Mouse (Mus musculus) midbrain, postnatal 0 days (tissue): Measurements from ENCODE around the gene Slc22a2. TPM values are rescaled to one million over a fixed set of nuclear protein-coding genes. Genes with fewer than 3 reads are reported as not detected.
"Not testable (repeated sequence)": the region's sequence is repeated elsewhere in the genome, so short reads cannot be mapped to it uniquely, and the experiment has no call there.

Experiments
- ATAC-seq: fragments of 200-750 bp; cut with Nextera tagmentation; 2 replicates; pipeline ENCODE4 v1.8.0; 2017; ENCODE audit warnings: moderate number of reproducible peaks, mild to moderate bottlenecking, moderate TSS enrichment, moderate library complexity; ENCODE audit not compliant: low FRiP score
- DNase-seq: peaks from one replicate; pipeline ENCODE4 v3.0.0-alpha.2; 2015; ENCODE audit warnings: low spot score
- H3K27ac ChIP-seq: fragments of 300-500 bp; sonication (generic); 2 replicates; pipeline ENCODE4 v1.5.1; 2014; ENCODE audit warnings: low read depth, mild to moderate bottlenecking, low read length, mixed read lengths
- H3K27me3 ChIP-seq: fragments of 300-500 bp; sonication (generic); 2 replicates; pipeline ENCODE4 v1.6.1; 2014; ENCODE audit warnings: low read length, control low read depth, mixed read lengths; ENCODE audit not compliant: insufficient read depth
- H3K36me3 ChIP-seq: fragments of 300-500 bp; sonication (generic); 2 replicates; pipeline ENCODE4 v1.6.1; 2014; ENCODE audit warnings: low read length, control low read depth, mixed read lengths; ENCODE audit not compliant: insufficient read depth
- H3K4me1 ChIP-seq: fragments of 300-500 bp; sonication (generic); 2 replicates; pipeline ENCODE4 v1.6.1; 2014; ENCODE audit warnings: mild to moderate bottlenecking, control low read depth, antibody characterized with exemption, low read length, mixed read lengths; ENCODE audit not compliant: insufficient read depth
- H3K4me2 ChIP-seq: fragments of 300-500 bp; sonication (generic); 2 replicates; pipeline ENCODE4 v1.6.1; 2014; ENCODE audit warnings: low read depth, mild to moderate bottlenecking, low read length, mixed read lengths; ENCODE audit not compliant: poor library complexity, severe bottlenecking
- H3K4me3 ChIP-seq: fragments of 300-500 bp; sonication (generic); 2 replicates; pipeline ENCODE4 v1.5.1; 2014; ENCODE audit warnings: low read depth, mild to moderate bottlenecking, low read length, moderate library complexity
- H3K9ac ChIP-seq: fragments of 300-500 bp; sonication (generic); replicated peaks from 2 replicates; pipeline ENCODE4 v1.6.1; 2014; ENCODE audit warnings: mild to moderate bottlenecking, low read length, moderate library complexity, mixed read lengths; ENCODE audit not compliant: poor library complexity, severe bottlenecking
- H3K9me3 ChIP-seq: fragments of 300-500 bp; sonication (generic); 2 replicates; pipeline ENCODE4 v1.6.1; 2016; ENCODE audit warnings: low read length, control low read depth
- CTCF ChIP-seq: IDR thresholded peaks from 2 replicates; pipeline ENCODE4 v1.5.1; 2016; ENCODE audit warnings: antibody characterized with exemption, mild to moderate bottlenecking
- WGBS: fragments of 180-500 bp; shearing (Covaris S2); extraction: QIAGEN DNeasy Blood & Tissue Kit; methylation state at CpG from one replicate; pipeline ENCODE4 v1.1.7; 2014; 5-methylcytosine and 5-hydroxymethylcytosine counted together
- polyA plus RNA-seq: library from polyadenylated mRNA; unstranded; fragments of >200 nt; fragmentation: Nextera tagmentation; extraction: Ambion mirVana; gene quantifications from 2 replicates; pipeline ENCODE4 v1.2.1, GENCODE M21; 2015
- total RNA-seq: library from RNA; depleted of rRNA; stranded (reverse); fragments of >200 nt; gene quantifications from 2 replicates; pipeline ENCODE4 v1.2.3, GENCODE M21; 2014; rRNA removed

Gene Slc22a2
- total and polyA plus RNA-seq, 2 experiments from 2014 or later = 0.44 to 0.83 TPM

DNA sequence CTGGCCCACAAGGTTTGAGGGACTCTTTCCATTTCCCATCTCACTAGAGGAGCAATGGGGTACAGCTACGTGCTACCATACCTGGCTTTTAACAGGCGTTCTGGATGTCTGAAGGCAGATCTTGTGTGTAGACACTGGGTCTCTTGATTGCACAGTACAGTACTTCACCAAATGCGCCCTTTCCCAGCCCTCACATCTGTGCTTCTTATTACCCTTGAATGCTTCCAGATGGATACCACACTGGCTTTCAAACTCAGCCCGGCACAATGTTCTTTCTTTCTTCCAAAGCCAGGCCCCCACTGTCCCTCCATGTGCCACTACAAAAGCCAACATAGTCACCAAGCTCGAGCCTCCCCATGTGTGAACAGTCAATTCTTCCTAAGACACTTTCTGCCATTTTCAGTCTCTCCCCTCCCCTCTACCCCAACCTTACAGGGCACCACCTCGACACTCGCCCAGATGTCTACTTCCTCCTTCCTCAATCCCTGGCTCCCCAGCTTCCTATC, 88.4 kb downstream of the Slc22a2 start:
- Histone ChIP-seq H3K4me1 (no peaks in the 10 kb centered on the region), H3K27me3 (no peaks in the 10 kb centered on the region), H3K4me3 (no peak overlapping the region), H3K9me3 (no peaks in the 10 kb centered on the region), H3K9ac (no peak overlapping the region), H3K36me3 (no peaks in the 10 kb centered on the region), H3K4me2 (no peak overlapping the region), H3K27ac (no peak overlapping the region)
- no peak for DNase-seq
- TF ChIP-seq CTCF = no peak
- no peak for ATAC-seq
- WGBS = 81% methylated on average over 7 of the region's 7 CpGs

- TF ChIP-seq CTCF = no peak
- DNase-seq = no peak
- Histone ChIP-seq H3K4me1 (no peaks in the 10 kb centered on the region), H3K4me2 (no peak overlapping the region), H3K9ac (no peak overlapping the region), H3K4me3 (no peak overlapping the region), H3K9me3 (no peaks in the 10 kb centered on the region), H3K36me3 (no peaks in the 10 kb centered on the region), H3K27me3 (no peaks in the 10 kb centered on the region), H3K27ac (no peak overlapping the region)
- 58% methylated on average over 3 of the region's 3 CpGs for WGBS
- ATAC-seq = no peak
Observed at GRCm38 (mm10) chr17:12673871-12674270, 89.9 kb downstream of the Slc22a2 start.

DNA sequence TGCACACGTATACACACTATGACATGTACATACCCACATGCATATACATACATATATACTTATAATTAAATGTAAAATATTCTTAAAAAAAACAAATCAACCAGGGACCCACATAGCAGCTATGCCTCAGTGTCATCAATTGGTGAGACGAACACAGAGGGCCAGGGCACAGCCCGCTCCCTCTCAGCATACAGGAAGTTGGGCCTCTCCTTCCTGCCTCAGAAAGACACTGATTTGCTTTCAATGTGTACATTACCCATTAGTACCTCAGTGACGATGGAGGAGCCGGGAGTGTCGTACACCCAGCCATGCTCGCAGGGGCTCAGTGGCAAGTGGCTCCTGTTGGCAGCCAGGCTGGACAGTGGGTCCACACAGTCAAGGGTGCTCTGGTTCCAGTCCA, 91.0 kb downstream of the Slc22a2 start:
- ATAC-seq, H3K27me3 ChIP-seq, H3K9me3 ChIP-seq, H3K4me1 ChIP-seq, H3K36me3 ChIP-seq, H3K4me2 ChIP-seq, DNase-seq, H3K4me3 ChIP-seq, H3K27ac ChIP-seq, H3K9ac ChIP-seq: not testable (repeated sequence)
- whole genome bisulfite sequencing = 89% methylated on average over 7 of the region's 7 CpGs

GRCm38 (mm10) chr17:12675646-12676045, 91.7 kb downstream of the Slc22a2 start, which contains the start of gene Slc22a1:
Slc22a1 (minus strand) TSS chr17:12675829.
- Histone ChIP-seq H3K4me2 (no peak within 1 kb of the TSS), H3K36me3 (no peaks in the 10 kb centered on the region), H3K27me3 (no peaks in the 10 kb centered on the region), H3K9ac (no peak within 1 kb of the TSS), H3K27ac (no peak within 1 kb of the TSS), H3K4me1 (no peaks in the 10 kb centered on the region), H3K4me3 (no peak within 1 kb of the TSS), H3K9me3 (no peaks in the 10 kb centered on the region)
- 88% methylated on average over 7 of the region's 7 CpGs for WGBS
- DNase-seq (no peak), ATAC-seq (no peak)
- no peak for TF ChIP-seq CTCF

- no peak overlapping the region for H3K4me2 ChIP-seq
- H3K36me3 ChIP-seq = no peaks in the 10 kb centered on the region
- H3K27ac ChIP-seq = no peak overlapping the region
- no peaks in the 10 kb centered on the region for H3K27me3 ChIP-seq
- H3K9me3 ChIP-seq = no peaks in the 10 kb centered on the region
- no peak for ATAC-seq
- no peak overlapping the region for H3K4me3 ChIP-seq
- no peak for DNase-seq
- TF ChIP-seq CTCF = no peak
- no peak overlapping the region for H3K9ac ChIP-seq
- no peaks in the 10 kb centered on the region for H3K4me1 ChIP-seq
Observed at GRCm38 (mm10) chr17:12677139-12677538, 93.2 kb downstream of the Slc22a2 start.

Other genes starting within 250 kb of the Slc22a2 start
- gene Plg, start 205.5 kb upstream of the Slc22a2 start, total RNA-seq = not detected in 2 replicates
- not detected in 2 replicates for gene Plg, start 205.5 kb upstream of the Slc22a2 start, polyA plus RNA-seq
- gene Slc22a3, start 76.4 kb upstream of the Slc22a2 start, total RNA-seq = 2.4 and 4.6 TPM in 2 replicates
- gene Slc22a3, start 76.4 kb upstream of the Slc22a2 start, polyA plus RNA-seq = 3.1 and 3.7 TPM in 2 replicates
- not detected in 2 replicates for gene Slc22a1, start 91.7 kb downstream of the Slc22a2 start, total RNA-seq
- not detected in 2 replicates for gene Slc22a1, start 91.7 kb downstream of the Slc22a2 start, polyA plus RNA-seq
- 31.7 and 44.2 TPM in 2 replicates for gene Igf2r, start 185.5 kb downstream of the Slc22a2 start, total RNA-seq
- gene Igf2r, start 185.5 kb downstream of the Slc22a2 start, polyA plus RNA-seq = 5.0 and 5.4 TPM in 2 replicates